Mouse (Mus musculus): ENCODE data around the gene Abcd3. TPM values are rescaled to one million over a fixed set of nuclear protein-coding genes. Genes with fewer than 3 reads are reported as not detected.
"Not testable (repeated sequence)": the region's sequence is repeated elsewhere in the genome, so short reads cannot be mapped to it uniquely, and the experiment has no call there.

Gene Abcd3
- total RNA-seq, 2 experiments from 2014 or later = 4.9 to 10.9 TPM

DNA sequence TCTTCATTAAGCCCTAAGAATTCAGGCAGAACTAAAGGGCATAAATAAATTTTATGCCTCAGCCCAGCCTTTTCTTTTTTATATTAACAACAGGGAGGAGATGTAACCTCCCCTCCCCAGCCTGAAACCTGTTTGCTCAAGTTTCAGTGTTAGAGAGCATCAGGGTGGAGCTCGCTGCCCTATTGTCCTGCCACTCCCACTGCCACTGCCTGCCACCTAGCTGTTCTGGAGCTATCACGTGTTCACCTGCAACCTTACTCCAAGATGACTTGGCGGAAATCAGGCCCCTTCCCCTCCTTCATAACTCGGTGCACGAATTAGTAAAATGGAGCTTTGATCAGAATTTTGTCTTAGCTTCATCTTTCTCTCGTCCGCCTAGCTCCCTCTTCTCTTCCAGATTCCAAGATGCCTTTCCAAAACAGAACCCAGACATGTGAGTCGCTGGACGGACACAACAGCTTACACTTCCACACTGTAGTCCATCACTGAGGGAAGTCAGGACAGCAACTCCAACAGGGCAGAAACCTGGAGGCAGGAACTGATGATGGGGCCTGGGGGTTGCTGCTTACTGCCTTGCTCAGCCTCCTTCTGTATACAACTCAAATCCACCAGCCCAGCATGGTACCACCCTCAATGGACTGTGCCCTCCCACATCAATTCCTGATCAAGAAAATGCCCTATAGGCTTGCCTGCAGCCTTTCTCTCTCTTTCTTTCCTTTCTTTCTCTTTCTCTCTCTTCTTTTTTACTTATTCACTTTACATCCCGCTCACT, 60.6 kb downstream of the Abcd3 start:
- not testable (repeated sequence) for ATAC-seq (replicated peaks; ENCODE audit: low FRiP score, poor library complexity, severe bottlenecking)

DNA sequence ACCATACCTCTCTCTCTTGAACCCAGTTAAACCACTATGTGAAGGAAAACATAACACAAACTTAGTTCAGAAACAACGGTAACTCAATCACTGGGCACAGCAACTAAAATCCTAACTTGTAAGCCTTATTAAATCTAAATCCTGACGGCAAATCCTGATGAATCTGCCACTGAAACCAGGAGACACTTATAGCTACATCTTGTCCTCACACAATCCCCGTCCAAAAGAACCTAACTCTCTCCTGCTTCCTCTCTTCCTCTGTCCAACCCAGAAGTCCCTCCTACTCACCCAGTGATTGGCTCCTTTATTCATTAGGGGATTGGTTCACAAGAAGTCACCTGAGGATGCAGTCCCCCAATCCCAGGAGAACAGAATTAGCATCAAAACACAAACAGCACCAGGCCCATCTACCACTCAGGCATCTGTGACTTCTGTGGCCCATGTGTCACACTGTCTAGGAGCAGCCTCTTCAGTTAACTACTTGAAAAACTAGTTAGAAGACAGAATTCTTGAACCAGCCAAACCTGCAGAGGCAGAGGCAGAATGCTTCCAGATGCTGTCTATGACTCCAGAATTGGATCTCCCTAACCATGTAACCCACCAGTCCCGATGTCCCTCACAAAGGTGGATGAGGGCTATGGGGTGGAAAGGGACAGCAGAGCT, 73.8 kb downstream of the Abcd3 start:
- not testable (repeated sequence) for ATAC-seq (replicated peaks; ENCODE audit: low FRiP score, poor library complexity, severe bottlenecking)

DNA sequence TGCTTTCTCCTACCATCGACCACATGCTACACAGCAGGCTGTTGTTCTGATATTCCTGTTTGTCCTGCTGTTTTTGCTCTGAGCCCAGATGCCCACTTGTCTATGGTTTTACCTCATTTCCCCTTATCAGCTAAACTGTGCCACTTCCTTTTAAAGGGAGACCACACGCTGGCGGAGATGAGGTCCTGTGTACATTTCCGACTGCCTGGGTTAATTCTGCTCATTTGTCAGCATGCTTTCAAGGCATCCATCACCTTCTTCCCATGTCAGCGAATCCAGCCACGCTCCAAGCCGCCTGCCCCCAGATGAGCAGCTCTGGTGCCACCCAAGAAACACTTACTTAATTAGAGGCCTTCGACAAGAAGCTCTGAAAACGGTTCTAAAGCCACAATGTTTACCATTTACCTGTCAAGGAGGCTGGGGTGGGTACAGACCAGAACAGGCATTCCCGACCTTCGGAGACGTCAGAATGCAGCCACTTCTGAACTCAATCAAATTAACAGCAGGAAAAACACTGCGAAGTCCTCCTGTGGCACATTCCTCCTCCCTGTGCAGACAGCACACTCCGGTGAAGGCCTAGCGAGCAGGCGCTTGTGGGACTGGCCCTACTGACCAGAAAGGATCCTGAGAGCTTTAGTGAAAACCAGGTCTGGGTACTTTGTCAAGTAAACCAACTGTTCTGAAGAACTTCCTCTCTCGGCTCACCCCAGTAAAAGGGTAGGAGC, 75.5 kb downstream of the Abcd3 start:
- no peak for ATAC-seq (replicated peaks; ENCODE audit: low FRiP score, poor library complexity, severe bottlenecking)

DNA sequence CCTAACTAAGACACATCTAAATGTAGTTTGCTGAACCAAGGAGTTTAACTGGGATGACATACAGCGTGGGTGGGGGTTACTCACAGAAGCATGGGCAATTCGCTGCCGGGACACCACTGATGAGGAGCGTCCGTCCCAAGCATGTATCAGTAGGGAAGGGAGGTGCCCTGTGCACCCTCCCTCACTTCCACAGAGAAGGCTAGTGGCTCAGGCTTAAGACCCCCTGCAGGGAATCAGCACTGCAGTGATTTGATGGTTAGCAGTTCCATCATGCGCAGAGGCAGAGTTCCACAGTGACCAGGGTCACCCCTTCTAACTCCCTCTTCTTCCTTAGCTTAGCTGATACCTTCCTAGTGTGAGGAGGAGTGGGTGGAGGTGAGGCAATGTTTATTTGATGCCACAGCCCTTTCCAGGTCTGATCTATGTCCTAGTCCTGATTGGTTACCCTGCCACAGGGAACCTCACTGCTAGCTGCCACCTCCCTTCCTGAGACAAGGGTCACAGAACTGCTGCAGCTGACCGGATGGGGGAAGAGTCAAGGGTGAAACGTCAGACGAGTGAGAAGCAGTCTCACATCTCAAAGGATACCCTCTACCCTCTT, 76.3 kb downstream of the Abcd3 start:
- ATAC-seq (replicated peaks; ENCODE audit: low FRiP score, poor library complexity, severe bottlenecking) = no peak

DNA sequence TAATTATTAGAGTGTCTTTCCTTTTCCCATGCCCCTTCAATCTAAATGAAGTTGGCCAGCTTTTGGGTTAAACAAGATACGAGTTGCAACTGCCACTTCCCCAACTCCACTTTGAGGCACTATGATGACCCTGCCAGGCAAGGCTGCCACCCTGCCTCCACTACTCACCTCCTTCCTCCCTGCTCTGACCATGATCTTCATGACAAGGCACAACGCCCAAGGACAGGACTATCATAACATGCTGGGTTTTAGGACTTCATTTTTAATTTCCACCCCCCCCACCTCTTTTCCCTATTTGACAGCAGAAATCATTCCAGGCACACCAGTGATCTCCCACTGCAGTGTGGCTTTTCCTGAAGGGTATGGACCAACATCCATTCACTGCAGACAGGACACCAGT, 77.2 kb downstream of the Abcd3 start:
- ATAC-seq (replicated peaks; ENCODE audit: low FRiP score, poor library complexity, severe bottlenecking) = no peak

DNA sequence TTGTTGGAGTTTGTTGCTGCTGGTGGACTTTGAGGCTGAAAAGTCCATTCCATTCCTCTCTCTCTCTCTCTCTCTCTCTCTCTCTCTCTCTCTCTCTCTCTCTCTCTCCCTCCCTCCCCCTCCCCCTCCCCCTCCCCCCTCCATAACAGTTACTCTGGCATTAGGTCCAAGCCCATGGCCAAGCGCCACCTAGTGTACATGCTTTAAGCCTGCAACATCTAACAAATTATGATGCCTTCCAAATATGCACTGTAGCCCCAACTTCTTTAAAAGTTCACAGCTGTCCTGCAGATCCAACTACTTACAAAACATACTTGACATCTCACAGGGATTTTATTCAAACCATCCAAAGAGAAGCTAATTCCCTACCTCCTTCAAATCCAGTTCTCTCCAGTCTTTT, 77.6 kb downstream of the Abcd3 start:
- no peak for ATAC-seq (replicated peaks; ENCODE audit: low FRiP score, poor library complexity, severe bottlenecking)

DNA sequence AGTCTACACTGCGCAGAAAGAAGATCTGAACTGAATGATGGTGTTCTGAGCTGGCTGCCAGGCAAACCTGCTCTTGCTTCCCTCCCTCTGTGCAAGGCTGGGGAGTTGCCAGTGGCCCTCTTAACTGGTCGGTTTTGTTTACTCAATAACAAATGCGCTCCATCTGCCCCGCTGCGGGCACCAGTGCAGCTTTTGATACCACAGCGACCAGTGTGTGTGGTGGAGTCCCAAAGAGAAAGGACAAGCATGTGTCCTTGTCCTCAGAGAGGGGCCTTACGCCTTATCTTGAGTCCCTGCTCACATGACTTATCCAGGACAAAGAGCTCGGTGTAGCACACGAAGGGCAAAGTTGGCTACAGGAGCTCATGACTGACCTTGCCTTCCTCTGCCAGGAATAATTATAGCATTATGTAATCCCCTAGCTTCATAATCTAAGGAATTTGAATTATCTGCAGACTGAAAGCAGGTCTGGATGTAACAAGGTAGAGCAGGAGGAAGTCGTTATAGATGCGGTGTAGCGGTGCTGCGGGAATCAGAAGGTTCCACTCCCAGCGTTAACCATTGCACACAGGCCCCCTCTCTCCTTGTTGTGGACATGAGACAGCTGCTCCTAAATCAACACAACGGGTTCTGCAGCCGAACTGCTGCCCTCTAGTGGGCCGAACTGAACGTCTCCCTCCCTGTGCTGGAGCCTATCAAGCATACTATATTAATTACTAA, 78.9 kb downstream of the Abcd3 start:
- no peak for ATAC-seq (replicated peaks; ENCODE audit: low FRiP score, poor library complexity, severe bottlenecking)

DNA sequence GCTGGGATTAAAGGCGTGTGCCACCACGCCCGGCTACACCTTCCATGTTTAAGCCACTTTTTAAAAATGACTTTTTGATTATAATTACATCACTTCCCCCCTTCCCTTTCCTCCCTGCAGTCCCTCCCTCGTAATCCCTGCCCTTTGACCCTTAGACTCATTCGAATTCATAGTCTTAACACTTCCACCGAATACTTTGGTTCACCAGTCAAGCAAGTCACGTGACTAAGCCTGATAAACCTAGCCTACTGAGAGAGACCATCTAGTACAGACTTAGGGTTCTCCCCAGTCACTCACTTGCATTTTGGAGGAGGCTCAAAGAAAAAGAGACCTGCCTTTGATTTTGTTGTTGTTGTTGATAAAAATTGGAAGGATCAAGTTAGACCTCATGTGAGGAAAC, 79.6 kb downstream of the Abcd3 start:
- no peak for ATAC-seq (replicated peaks; ENCODE audit: low FRiP score, poor library complexity, severe bottlenecking)

DNA sequence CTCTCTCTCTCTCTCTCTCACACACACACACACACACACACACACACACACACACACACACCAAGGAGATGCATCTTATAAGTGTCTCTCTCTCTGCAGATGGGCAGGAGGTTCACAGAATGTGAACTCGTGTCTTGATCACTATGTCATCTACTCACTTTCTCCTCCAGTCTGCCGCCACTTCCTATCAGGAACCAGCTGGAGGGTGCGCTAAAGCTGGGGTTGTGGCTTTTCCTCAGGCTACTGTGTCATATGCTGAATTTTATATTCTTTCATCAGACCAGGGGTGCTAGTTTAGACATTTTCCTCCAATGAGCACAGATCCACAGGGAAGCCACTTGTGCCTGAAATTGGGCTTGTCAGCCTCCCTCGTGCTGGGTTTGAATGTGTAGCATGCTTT, 85.4 kb downstream of the Abcd3 start:
- ATAC-seq (replicated peaks; ENCODE audit: low FRiP score, poor library complexity, severe bottlenecking) = no peak

DNA sequence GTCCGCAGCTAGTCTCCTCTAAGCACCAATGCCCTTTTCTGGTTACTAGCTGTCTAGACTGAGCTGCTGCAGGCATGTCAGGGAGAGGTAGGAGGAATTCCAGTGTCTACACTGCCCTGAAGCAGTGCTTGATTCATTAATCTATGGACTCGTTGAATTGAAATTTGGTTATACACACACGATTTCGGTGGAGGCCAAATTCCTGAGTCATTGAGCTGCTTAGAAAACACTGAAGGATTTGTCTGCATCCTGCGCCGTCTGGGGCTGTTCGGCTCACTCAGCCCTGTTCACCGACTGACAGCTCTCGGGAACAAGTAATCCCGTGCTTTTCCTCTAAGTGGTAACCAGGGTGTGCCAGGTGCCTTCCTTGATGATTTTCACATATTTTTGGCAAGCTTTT, 89.5 kb downstream of the Abcd3 start:
- no peak for ATAC-seq (replicated peaks; ENCODE audit: low FRiP score, poor library complexity, severe bottlenecking)

DNA sequence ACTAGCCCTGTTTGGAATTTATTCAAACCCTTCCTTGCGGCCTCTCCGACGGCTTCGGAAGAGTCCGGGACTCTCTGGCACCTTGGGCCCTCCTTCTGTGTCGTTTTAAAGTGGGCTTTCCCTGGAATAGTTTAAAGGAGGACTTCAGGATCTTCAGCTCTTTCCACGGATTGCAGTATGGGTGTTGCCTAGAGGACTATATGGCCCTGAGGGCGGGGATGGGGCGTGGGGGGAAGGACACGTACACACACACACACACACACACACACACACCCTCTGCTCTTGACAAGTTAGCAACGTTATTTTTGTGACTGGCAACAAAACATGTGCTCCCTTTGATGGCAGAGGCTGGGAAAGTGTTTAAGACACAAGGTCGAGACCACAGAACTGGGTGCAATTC, 90.5 kb downstream of the Abcd3 start:
- ATAC-seq (replicated peaks; ENCODE audit: low FRiP score, poor library complexity, severe bottlenecking) = no peak

DNA sequence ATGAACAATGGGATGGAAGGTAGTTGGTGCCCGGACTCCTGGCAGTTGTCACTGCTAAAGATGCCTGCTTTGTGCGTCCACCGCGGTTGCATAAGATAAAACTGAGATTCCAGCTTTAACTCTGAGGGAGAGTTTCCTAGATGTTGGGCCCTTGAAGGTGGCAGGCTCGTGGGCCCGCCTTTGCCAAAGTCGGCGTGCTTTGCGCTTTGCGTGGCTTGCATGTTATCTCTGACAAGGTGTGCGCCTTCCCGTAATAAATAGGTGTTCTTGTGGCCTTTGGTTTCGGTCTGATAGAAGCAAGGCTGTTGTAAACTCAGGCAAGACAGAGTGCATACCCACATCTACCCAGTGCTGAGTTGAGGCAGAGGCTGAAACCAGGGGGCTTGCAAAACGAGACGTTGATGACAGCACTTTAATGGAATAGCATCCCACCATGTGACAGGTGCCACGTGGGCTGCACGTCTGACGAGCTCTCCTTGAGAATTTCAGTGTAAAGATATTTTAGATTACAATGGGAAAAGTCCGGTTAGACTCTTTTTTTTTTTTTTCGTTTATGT, 91.1 kb downstream of the Abcd3 start:
- no peak for ATAC-seq (replicated peaks; ENCODE audit: low FRiP score, poor library complexity, severe bottlenecking)

DNA sequence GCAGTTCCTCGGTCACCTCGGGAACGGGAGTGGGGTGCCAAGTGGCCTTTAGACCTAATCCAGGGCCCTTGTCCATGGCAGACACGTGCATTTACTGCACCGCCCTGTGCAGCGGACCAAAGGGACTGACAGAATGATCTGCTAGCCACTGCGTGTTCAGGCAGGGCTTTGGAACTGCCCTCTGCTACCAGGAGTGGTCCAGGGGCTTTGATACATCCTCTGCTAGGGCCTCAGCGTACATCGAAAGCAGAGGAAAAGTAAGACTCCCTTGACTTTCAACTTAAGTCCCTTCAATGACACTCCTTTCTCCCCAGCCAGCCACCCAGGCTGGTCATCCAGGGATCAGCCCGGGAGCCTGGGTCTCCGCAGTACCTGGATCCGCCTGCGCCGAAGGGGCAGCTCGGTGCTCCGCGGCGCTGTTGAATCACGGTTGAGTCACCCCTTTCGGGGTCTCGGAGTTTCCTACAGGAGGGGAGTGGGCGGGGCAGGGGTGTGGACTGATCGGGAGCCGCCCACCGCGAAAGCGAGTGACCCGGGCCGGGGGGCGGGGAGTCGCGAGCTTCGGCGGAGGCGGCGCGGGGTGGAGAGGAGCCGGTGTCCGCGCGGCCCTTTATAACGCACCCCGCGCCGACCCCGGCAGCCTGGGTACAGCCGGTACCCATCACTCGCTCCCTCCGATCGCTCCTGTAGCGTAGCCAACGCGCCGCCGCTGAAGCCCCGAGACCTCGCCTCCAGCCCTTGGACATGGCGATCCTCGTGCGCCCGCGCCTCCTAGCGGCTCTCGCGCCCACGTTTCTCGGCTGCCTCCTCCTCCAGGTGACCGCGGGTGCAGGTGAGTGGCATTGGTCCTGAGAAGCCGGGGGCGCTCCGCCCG, 91.9 kb downstream of the Abcd3 start, which contains the start of gene F3:
Gene F3, plus strand, starts transcription at position 567 of the 874 bp plus-strand sequence.
- ATAC-seq (replicated peaks; ENCODE audit: low FRiP score, poor library complexity, severe bottlenecking) = no peak

DNA sequence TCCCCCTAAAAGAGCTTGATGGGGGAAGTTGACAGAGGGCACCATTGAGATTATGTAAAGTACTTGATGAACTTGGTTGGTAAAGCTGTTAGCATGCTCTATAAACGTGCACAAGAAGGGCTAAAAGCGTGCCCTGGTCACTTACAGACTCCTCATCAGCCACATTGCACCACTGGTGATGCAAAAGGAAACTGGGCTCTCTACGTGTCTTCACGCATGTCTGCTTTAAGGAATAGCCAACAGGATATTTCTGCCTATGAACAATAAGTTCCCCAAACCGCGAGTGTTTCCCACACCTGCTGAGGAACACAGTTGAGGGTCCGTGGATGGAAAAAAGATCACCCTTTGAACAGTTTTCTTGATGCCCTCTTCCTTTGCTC, 93.4 kb downstream of the Abcd3 start:
- no peak for ATAC-seq (replicated peaks; ENCODE audit: low FRiP score, poor library complexity, severe bottlenecking)

DNA sequence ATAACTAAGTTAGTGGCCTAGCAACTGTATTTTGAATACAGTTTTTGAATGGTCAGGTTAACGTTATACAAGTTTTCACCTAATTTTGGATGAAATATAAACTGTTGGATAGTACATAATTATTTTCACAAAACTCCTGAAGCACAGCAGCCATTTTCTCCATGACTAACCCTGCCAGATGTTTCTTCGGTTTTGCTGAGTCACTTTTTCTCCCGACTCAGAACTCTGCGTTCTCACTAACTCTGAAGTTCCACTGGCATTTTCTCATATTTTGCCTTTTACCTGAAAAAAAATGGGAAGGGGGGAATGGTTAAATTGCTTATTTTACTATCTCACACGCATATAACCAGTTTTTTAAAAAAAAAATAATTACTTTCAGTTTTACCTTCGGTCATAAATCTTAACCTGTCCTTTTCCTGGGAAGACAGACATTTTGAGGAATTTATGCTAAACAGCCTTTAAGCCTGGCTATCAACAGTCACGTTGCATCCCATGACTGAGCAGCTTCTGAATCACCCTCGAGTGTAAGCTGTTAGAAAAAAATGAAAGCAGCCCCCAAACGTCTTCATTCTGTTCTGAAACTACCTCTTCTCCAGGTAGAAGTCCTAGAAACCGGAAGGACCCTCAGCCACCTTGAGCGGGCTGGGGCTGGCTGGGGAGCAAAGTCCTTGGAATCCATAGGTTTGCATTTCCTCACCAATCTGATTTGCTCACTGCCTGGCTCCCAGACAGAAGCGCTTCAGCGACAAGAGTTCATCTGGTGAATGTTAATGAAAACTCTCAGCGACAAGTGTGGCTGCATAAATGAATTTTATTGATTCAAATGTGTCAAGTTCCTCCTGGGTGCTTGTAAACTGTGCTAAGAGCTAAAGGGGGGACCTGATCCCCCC, 94.1 kb downstream of the Abcd3 start:
- ATAC-seq (replicated peaks; ENCODE audit: low FRiP score, poor library complexity, severe bottlenecking) = no peak

DNA sequence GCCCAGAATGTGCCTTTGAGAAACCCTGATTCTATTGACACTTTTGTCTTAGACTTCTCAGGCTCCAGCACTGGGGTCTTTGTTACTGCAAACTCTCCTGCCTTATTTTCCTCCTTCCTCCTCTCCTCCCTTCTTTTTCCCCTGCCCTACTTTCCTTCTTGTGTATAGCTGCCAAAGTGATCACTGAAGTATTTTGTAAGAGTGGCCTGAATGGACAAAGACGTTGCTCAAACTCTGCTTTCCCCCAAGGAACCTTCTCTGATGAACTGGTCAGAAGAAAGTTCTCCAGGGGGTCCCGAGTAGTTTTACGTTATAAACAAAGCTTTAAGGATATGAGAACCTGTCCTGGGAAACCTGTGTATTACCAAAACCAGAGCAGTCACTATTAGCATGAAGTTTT, 95.4 kb downstream of the Abcd3 start:
- ATAC-seq (replicated peaks; ENCODE audit: low FRiP score, poor library complexity, severe bottlenecking) = no peak

DNA sequence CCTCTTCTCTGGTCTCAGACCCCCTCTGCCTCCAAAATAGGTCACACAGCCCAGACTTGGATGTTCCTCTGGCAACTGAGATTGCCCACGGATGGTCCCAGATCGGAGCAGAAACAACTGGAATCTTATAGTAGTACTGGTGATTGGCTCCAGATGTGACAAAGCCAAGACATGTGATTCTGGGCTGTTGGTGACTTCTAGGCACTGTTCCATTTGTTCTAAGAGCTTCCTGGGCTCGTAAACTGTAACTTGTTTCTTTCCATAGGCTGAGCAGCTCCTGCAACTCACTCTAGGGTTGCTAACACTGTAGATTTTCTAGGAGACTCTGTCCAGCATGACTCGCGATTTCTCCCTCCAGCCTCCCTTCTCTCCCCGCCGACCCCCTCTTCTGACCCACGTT, 96.4 kb downstream of the Abcd3 start:
- ATAC-seq (replicated peaks; ENCODE audit: low FRiP score, poor library complexity, severe bottlenecking) = no peak

DNA sequence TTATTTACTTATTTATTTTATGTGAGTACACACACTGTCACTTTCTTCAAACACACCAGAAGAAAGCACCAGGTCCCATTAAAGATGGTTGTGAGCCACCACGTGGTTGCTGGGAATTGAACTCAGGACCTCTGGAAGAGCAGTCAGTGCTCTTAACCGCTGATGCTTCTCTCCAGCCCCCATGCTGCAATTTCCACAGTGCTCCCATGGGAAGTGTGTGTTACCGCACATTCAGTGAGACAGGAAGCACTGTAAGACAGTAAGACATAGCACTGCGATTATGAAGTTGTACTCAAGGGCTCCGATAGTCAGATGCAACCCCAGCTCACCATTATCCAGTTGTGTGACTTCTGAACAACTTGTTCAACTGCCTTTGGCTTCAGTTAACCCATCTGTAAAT, 98.6 kb downstream of the Abcd3 start:
- no peak for ATAC-seq (replicated peaks; ENCODE audit: low FRiP score, poor library complexity, severe bottlenecking)
